Mouse (Mus musculus): ENCODE results near the gene Rdh16. TPM values are rescaled to one million over a fixed set of nuclear protein-coding genes. Genes with fewer than 3 reads are reported as not detected.

The Rdh16 gene
- polyA plus RNA-seq (2014; fragmentation: Illumina TruSeq; extraction: RNeasy Lipid Tissue Mini Kit (QIAGEN cat#74804); ENCODE audit: low read depth, low replicate concordance): 0.29 TPM

GRCm38 (mm10) chr10:127800891-127801290 is at the start of gene Rdh16:
Gene Rdh16 (plus strand): TSS chr10:127801152.

GRCm38 (mm10) chr10:127751548-127751947 is 49.4 kb upstream of the Rdh16 start, which contains the start of gene Gpr182:
Gene Gpr182 (minus strand): TSS chr10:127751732.

GRCm38 (mm10) chr10:127759181-127760110 is 41.5 kb upstream of the Rdh16 start, which contains the start of the genes Rdh1 and Rdh16f1:
Gene Rdh1 (plus strand): TSS chr10:127759721.
Gene Rdh16f1 (plus strand): TSS chr10:127759787.

GRCm38 (mm10) chr10:127776011-127776410 is 24.9 kb upstream of the Rdh16 start, which contains the start of gene Rdh9:
Gene Rdh9 (plus strand): TSS chr10:127776386.

GRCm38 (mm10) chr10:127849628-127850027 is 48.7 kb downstream of the Rdh16 start, which contains the start of gene Rdh19:
Gene Rdh19 (plus strand): TSS chr10:127849928.

DNA sequence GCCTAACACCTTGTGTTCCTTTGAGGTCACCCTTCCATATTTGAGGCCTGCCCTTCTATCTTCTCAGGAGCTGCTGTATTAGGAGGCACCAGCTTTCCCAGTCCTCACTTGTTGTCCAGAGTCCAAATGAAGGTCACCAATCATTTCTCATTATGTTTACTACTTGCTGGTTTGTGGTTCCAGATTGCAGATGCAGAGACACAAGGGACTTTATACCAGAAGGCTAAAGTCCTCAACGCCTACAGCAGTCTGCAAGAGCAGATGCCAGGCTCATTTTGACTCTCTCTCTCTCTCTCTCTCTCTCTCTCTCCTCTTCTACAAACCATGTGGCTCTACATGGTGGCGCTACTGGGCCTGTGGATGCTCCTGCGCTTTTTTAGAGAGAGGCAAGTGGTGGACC is 65.3 kb downstream of the Rdh16 start, which contains the start of gene Rdh16f2:
TSS of gene Rdh16f2 (plus strand) at position 243 of the 400 bp plus-strand sequence.

DNA sequence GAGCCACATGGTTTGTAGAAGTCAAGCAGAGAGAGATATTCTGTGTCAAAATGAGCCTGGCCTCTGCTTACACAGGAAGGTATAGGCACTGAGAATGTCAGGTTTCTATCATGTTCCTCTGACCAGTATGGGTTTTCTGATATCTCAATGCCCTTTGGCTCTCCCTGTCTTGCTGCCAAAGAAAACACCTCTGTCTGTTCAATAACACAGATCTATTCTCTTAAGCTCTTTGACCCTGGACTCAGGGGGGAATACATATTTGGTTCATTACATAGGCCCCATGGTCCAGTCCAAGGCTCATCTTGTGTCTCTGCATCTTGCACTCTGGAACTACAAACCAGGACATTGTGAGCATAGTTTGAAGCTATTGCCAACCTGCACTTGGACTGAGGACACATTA is 87.7 kb downstream of the Rdh16 start, which contains the start of gene Rdh7:
TSS of gene Rdh7 (minus strand) at position 213 of the 400 bp plus-strand sequence.

Other genes starting within 250 kb of the Rdh16 start
- gene Lrp1, start 180.0 kb upstream of the Rdh16 start, polyA plus RNA-seq (2014; fragmentation: Illumina TruSeq; extraction: RNeasy Lipid Tissue Mini Kit (QIAGEN cat#74804); ENCODE audit: low read depth, low replicate concordance): 6.5 TPM
- gene Stat6, start 158.2 kb upstream of the Rdh16 start, polyA plus RNA-seq (2014; fragmentation: Illumina TruSeq; extraction: RNeasy Lipid Tissue Mini Kit (QIAGEN cat#74804); ENCODE audit: low read depth, low replicate concordance): 42.6 TPM
- 12.3 TPM for gene Nemp1, start 134.3 kb upstream of the Rdh16 start, polyA plus RNA-seq (2014; fragmentation: Illumina TruSeq; extraction: RNeasy Lipid Tissue Mini Kit (QIAGEN cat#74804); ENCODE audit: low read depth, low replicate concordance)
- 3.4 TPM for gene Nab2, start 132.6 kb upstream of the Rdh16 start, polyA plus RNA-seq (2014; fragmentation: Illumina TruSeq; extraction: RNeasy Lipid Tissue Mini Kit (QIAGEN cat#74804); ENCODE audit: low read depth, low replicate concordance)
- gene Myo1a, start 96.0 kb upstream of the Rdh16 start, polyA plus RNA-seq (2014; fragmentation: Illumina TruSeq; extraction: RNeasy Lipid Tissue Mini Kit (QIAGEN cat#74804); ENCODE audit: low read depth, low replicate concordance): 0.41 TPM
- gene Tac2, start 76.7 kb upstream of the Rdh16 start, polyA plus RNA-seq (2014; fragmentation: Illumina TruSeq; extraction: RNeasy Lipid Tissue Mini Kit (QIAGEN cat#74804); ENCODE audit: low read depth, low replicate concordance): not detected
- gene Zbtb39, start 61.6 kb upstream of the Rdh16 start, polyA plus RNA-seq (2014; fragmentation: Illumina TruSeq; extraction: RNeasy Lipid Tissue Mini Kit (QIAGEN cat#74804); ENCODE audit: low read depth, low replicate concordance): 3.3 TPM
- gene Gpr182, start 49.4 kb upstream of the Rdh16 start, polyA plus RNA-seq (2014; fragmentation: Illumina TruSeq; extraction: RNeasy Lipid Tissue Mini Kit (QIAGEN cat#74804); ENCODE audit: low read depth, low replicate concordance): 2.9 TPM
- 6.2 TPM for gene Rdh1, start 41.4 kb upstream of the Rdh16 start, polyA plus RNA-seq (2014; fragmentation: Illumina TruSeq; extraction: RNeasy Lipid Tissue Mini Kit (QIAGEN cat#74804); ENCODE audit: low read depth, low replicate concordance)
- not detected for gene Rdh16f1, start 41.4 kb upstream of the Rdh16 start, polyA plus RNA-seq (2014; fragmentation: Illumina TruSeq; extraction: RNeasy Lipid Tissue Mini Kit (QIAGEN cat#74804); ENCODE audit: low read depth, low replicate concordance)
- 5.9 TPM for gene Rdh9, start 24.8 kb upstream of the Rdh16 start, polyA plus RNA-seq (2014; fragmentation: Illumina TruSeq; extraction: RNeasy Lipid Tissue Mini Kit (QIAGEN cat#74804); ENCODE audit: low read depth, low replicate concordance)
- gene Rdh19, start 48.8 kb downstream of the Rdh16 start, polyA plus RNA-seq (2014; fragmentation: Illumina TruSeq; extraction: RNeasy Lipid Tissue Mini Kit (QIAGEN cat#74804); ENCODE audit: low read depth, low replicate concordance): not detected
- not detected for gene Rdh16f2, start 65.3 kb downstream of the Rdh16 start, polyA plus RNA-seq (2014; fragmentation: Illumina TruSeq; extraction: RNeasy Lipid Tissue Mini Kit (QIAGEN cat#74804); ENCODE audit: low read depth, low replicate concordance)
- gene Rdh7, start 87.7 kb downstream of the Rdh16 start, polyA plus RNA-seq (2014; fragmentation: Illumina TruSeq; extraction: RNeasy Lipid Tissue Mini Kit (QIAGEN cat#74804); ENCODE audit: low read depth, low replicate concordance): not detected
- gene Sdr9c7, start 97.4 kb downstream of the Rdh16 start, polyA plus RNA-seq (2014; fragmentation: Illumina TruSeq; extraction: RNeasy Lipid Tissue Mini Kit (QIAGEN cat#74804); ENCODE audit: low read depth, low replicate concordance): 2.9 TPM
- not detected for gene Hsd17b6, start 206.5 kb downstream of the Rdh16 start, polyA plus RNA-seq (2014; fragmentation: Illumina TruSeq; extraction: RNeasy Lipid Tissue Mini Kit (QIAGEN cat#74804); ENCODE audit: low read depth, low replicate concordance)
- 12.9 TPM for gene Prim1, start 214.0 kb downstream of the Rdh16 start, polyA plus RNA-seq (2014; fragmentation: Illumina TruSeq; extraction: RNeasy Lipid Tissue Mini Kit (QIAGEN cat#74804); ENCODE audit: low read depth, low replicate concordance)
- gene Naca, start 234.4 kb downstream of the Rdh16 start, polyA plus RNA-seq (2014; fragmentation: Illumina TruSeq; extraction: RNeasy Lipid Tissue Mini Kit (QIAGEN cat#74804); ENCODE audit: low read depth, low replicate concordance): 1,016 TPM

Data from adrenal gland, adult 10 weeks (tissue).